Mouse (Mus musculus): ENCODE results near the gene Cav2. TPM values are rescaled to one million over a fixed set of nuclear protein-coding genes. Genes with fewer than 3 reads are reported as not detected.

Cav2 gene
- total and polyA plus RNA-seq, 2 experiments from 2014 or later, result 21.1 to 23.2 TPM

GRCm38 (mm10) chr6:17317167-17317524, 36.2 kb downstream of the Cav2 start:
- WGBS, result 24% methylated on average over 1 of the region's 1 CpGs
- Histone ChIP-seq H3K4me1 (ENCODE audit: insufficient read depth, low read length) (no peaks in the 10 kb centered on the region), H3K9ac (replicated peaks; ENCODE audit: low read length) (no peak overlapping the region), H3K4me3 (ENCODE audit: low read length) (no peak overlapping the region), H3K4me2 (ENCODE audit: low read depth, low read length) (no peak overlapping the region), H3K27me3 (ENCODE audit: insufficient read depth, low read length) (no peaks in the 10 kb centered on the region), H3K27ac (no peak overlapping the region), H3K36me3 (ENCODE audit: insufficient read depth, low read length) (no peaks in the 10 kb centered on the region), H3K9me3 (ENCODE audit: low read length) (no peaks in the 10 kb centered on the region)
- no peak for TF ChIP-seq CTCF (IDR thresholded peaks at IDR 0.05; ENCODE audit: low read depth)
- ATAC-seq (no peak), DNase-seq (ENCODE audit: low spot score) (no peak)

GRCm38 (mm10) chr6:17317944-17318343, 37.0 kb downstream of the Cav2 start:
- no peak for TF ChIP-seq CTCF (IDR thresholded peaks at IDR 0.05; ENCODE audit: low read depth)

GRCm38 (mm10) chr6:17321976-17322375, 41.0 kb downstream of the Cav2 start:
- Histone ChIP-seq H3K4me2 (ENCODE audit: low read depth, low read length) (no peak overlapping the region), H3K4me1 (ENCODE audit: insufficient read depth, low read length) (no peaks in the 10 kb centered on the region), H3K4me3 (ENCODE audit: low read length) (no peak overlapping the region), H3K27ac (no peak overlapping the region), H3K9ac (replicated peaks; ENCODE audit: low read length) (no peak overlapping the region), H3K9me3 (ENCODE audit: low read length) (no peaks in the 10 kb centered on the region), H3K36me3 (ENCODE audit: insufficient read depth, low read length) (no peaks in the 10 kb centered on the region), H3K27me3 (ENCODE audit: insufficient read depth, low read length) (no peaks in the 10 kb centered on the region)
- DNase-seq (ENCODE audit: low spot score), result no peak
- WGBS, result 86% methylated on average over 6 of the region's 6 CpGs
- TF ChIP-seq CTCF (IDR thresholded peaks at IDR 0.05; ENCODE audit: low read depth), result no peak
- no peak for ATAC-seq

More at GRCm38 (mm10) chr6:17317944-17318343, 37.0 kb downstream of the Cav2 start:
- ATAC-seq (no peak), DNase-seq (ENCODE audit: low spot score) (no peak)
- Histone ChIP-seq H3K4me2 (ENCODE audit: low read depth, low read length) (no peak overlapping the region), H3K9ac (replicated peaks; ENCODE audit: low read length) (no peak overlapping the region), H3K4me3 (ENCODE audit: low read length) (no peak overlapping the region), H3K9me3 (ENCODE audit: low read length) (no peaks in the 10 kb centered on the region), H3K4me1 (ENCODE audit: insufficient read depth, low read length) (no peaks in the 10 kb centered on the region), H3K27ac (no peak overlapping the region), H3K27me3 (ENCODE audit: insufficient read depth, low read length) (no peaks in the 10 kb centered on the region), H3K36me3 (ENCODE audit: insufficient read depth, low read length) (no peaks in the 10 kb centered on the region)
- 75% methylated on average over 1 of the region's 1 CpGs for WGBS

- no peak overlapping the region for H3K4me2 ChIP-seq (ENCODE audit: low read depth, low read length)
- DNase-seq (ENCODE audit: low spot score) (no peak), ATAC-seq (no peak)
- H3K4me3 ChIP-seq (ENCODE audit: low read length), result no peak overlapping the region
- no peak overlapping the region for H3K27ac ChIP-seq
- H3K9me3 ChIP-seq (ENCODE audit: low read length), result no peaks in the 10 kb centered on the region
- H3K9ac ChIP-seq (replicated peaks; ENCODE audit: low read length), result no peak overlapping the region
- 56% methylated on average over 11 of the region's 11 CpGs for WGBS
- H3K36me3 ChIP-seq (ENCODE audit: insufficient read depth, low read length), result no peaks in the 10 kb centered on the region
- no peaks in the 10 kb centered on the region for H3K27me3 ChIP-seq (ENCODE audit: insufficient read depth, low read length)
- TF ChIP-seq CTCF (IDR thresholded peaks at IDR 0.05; ENCODE audit: low read depth), result no peak
- H3K4me1 ChIP-seq (ENCODE audit: insufficient read depth, low read length), result no peaks in the 10 kb centered on the region
These were observed 46.2 kb downstream of the Cav2 start for GRCm38 (mm10) chr6:17327216-17327615.

- H3K4me3 ChIP-seq (ENCODE audit: low read length), result no peak overlapping the region
- no peaks in the 10 kb centered on the region for H3K27me3 ChIP-seq (ENCODE audit: insufficient read depth, low read length)
- H3K36me3 ChIP-seq (ENCODE audit: insufficient read depth, low read length), result no peaks in the 10 kb centered on the region
- H3K9me3 ChIP-seq (ENCODE audit: low read length), result no peaks in the 10 kb centered on the region
- no peak overlapping the region for H3K4me2 ChIP-seq (ENCODE audit: low read depth, low read length)
- WGBS, result 72% methylated on average over 3 of the region's 3 CpGs
- no peak for ATAC-seq
- H3K27ac ChIP-seq, result no peak overlapping the region
- H3K4me1 ChIP-seq (ENCODE audit: insufficient read depth, low read length), result no peaks in the 10 kb centered on the region
- DNase-seq (ENCODE audit: low spot score), result no peak
- no peak for TF ChIP-seq CTCF (IDR thresholded peaks at IDR 0.05; ENCODE audit: low read depth)
- H3K9ac ChIP-seq (replicated peaks; ENCODE audit: low read length), result no peak overlapping the region
These were observed 48.8 kb downstream of the Cav2 start for GRCm38 (mm10) chr6:17329801-17330200.

- 70% methylated on average over 2 of the region's 2 CpGs for WGBS
- ATAC-seq, result no peak
These were observed 56.7 kb downstream of the Cav2 start for GRCm38 (mm10) chr6:17337724-17338123.

More at GRCm38 (mm10) chr6:17337724-17338123, 56.7 kb downstream of the Cav2 start:
- Histone ChIP-seq H3K4me2 (ENCODE audit: low read depth, low read length) (no peak overlapping the region), H3K9ac (replicated peaks; ENCODE audit: low read length) (no peak overlapping the region), H3K4me1 (ENCODE audit: insufficient read depth, low read length) (no peaks in the 10 kb centered on the region), H3K27ac (no peak overlapping the region), H3K36me3 (ENCODE audit: insufficient read depth, low read length) (no peaks in the 10 kb centered on the region), H3K9me3 (ENCODE audit: low read length) (no peaks in the 10 kb centered on the region), H3K4me3 (ENCODE audit: low read length) (no peak overlapping the region), H3K27me3 (ENCODE audit: insufficient read depth, low read length) (no peaks in the 10 kb centered on the region)
- TF ChIP-seq CTCF (IDR thresholded peaks at IDR 0.05; ENCODE audit: low read depth), result no peak
- DNase-seq (ENCODE audit: low spot score), result no peak

Other genes starting within 250 kb of the Cav2 start
- gene Tes, start 216.0 kb upstream of the Cav2 start, total RNA-seq (2014; rRNA removed), result 31.3 and 42.4 TPM in 2 replicates
- 23.5 and 26.0 TPM in 2 replicates for gene Tes, start 216.0 kb upstream of the Cav2 start, polyA plus RNA-seq (2015; fragmentation: Nextera tagmentation; extraction: Ambion mirVana)
- gene Cav1, start 25.1 kb downstream of the Cav2 start, total RNA-seq (2014; rRNA removed), result 32.6 and 73.3 TPM in 2 replicates
- 26.1 and 27.0 TPM in 2 replicates for gene Cav1, start 25.1 kb downstream of the Cav2 start, polyA plus RNA-seq (2015; fragmentation: Nextera tagmentation; extraction: Ambion mirVana)
- 4.3 and 4.5 TPM in 2 replicates for gene Met, start 182.6 kb downstream of the Cav2 start, total RNA-seq (2014; rRNA removed)
- 1.1 and 1.3 TPM in 2 replicates for gene Met, start 182.6 kb downstream of the Cav2 start, polyA plus RNA-seq (2015; fragmentation: Nextera tagmentation; extraction: Ambion mirVana)